16 mouse cellular contexts compared by ENCODE assay signal in genomic region chr8:119404648-119405047, GRCm38 (mm10). TPM values are rescaled to one million over a fixed set of nuclear protein-coding genes. Genes with fewer than 3 reads are reported as not detected.
"Had no signal": no experiment of that assay in that cellular context is flagged by ENCODE, and none has a peak within 500 bp of the region (broad histone marks: within the 10 kb centered on the region; RNA-seq: fewer than 3 reads in every experiment).

No protein-coding gene starts in this region.

- H3K4me2 ChIP-seq: neural tube, embryonic 15.5 days; stomach, embryonic 15.5 days had no signal

- DNase-seq: retina, postnatal 1 day; right cerebral cortex, adult 18-20 months; right cerebral cortex, postnatal 14 days; right cerebral cortex, postnatal 25 days; right cerebral cortex, postnatal 4 days; spleen, adult 18-20 months; thymus, adult 18-20 months; thymus, adult 2 months; thymus, postnatal 14 days; thymus, postnatal 25 days; thymus, postnatal 36 days; thymus, postnatal 4 days had no signal

- H3K4me3 ChIP-seq: neural tube, embryonic 15.5 days; stomach, embryonic 15.5 days had no signal

- H3K27ac ChIP-seq: neural tube, embryonic 15.5 days; stomach, embryonic 15.5 days; stomach, postnatal 0 days had no signal

- H3K9me3 ChIP-seq: neural tube, embryonic 15.5 days; stomach, embryonic 15.5 days had no signal

- H3K27me3 ChIP-seq: neural tube, embryonic 15.5 days; stomach, embryonic 15.5 days had no signal

- H3K9ac ChIP-seq: neural tube, embryonic 15.5 days; stomach, embryonic 15.5 days had no signal

- H3K4me1 ChIP-seq: neural tube, embryonic 15.5 days had no signal

RNA-seq across cellular contexts. Expression of gene Necab2, which starts 41.9 kb away (rescaled TPM):
- total RNA-seq: neutrophil, adult 5-6 weeks had no signal
